Mouse (Mus musculus) gastrocnemius, postnatal 36 days (tissue): ENCODE results near the gene Jmjd8. TPM values are rescaled to one million over a fixed set of nuclear protein-coding genes. Genes with fewer than 3 reads are reported as not detected.

Experiments used
- DNase-seq, 2 experiments: peaks; one replicate each; pipeline ENCODE4 v3.0.0; 2022
- intact Hi-C: fragments of 180-260 bp; cut with DNase I; formaldehyde crosslinking; loops from one replicate; pipeline ENCODE4 v1.15.1; 2025
- microRNA-seq, 2 experiments: library from miRNA; unstranded; fragments of <30 nt; microRNA quantifications; one replicate each; pipeline ENCODE4 v1.2.0; 2021
- total RNA-seq, 2 experiments: library from RNA; stranded (reverse); gene quantifications; 2 replicates each; pipeline ENCODE4 v1.2.3; 2021

Jmjd8 gene
- total RNA-seq, 2 experiments from 2014 or later: 13.4 to 13.6 TPM

GRCm38 (mm10) chr17:25874721-25875170 lies 46.1 kb downstream of the Jmjd8 start, which contains the start of gene Mettl26:
Mettl26 (plus strand) TSS chr17:25875074.
- intact Hi-C loops: loop anchor here (2.0 kb wide), 1 partner anchor 42 kb away; the partner anchor contains the start of gene Stub1

GRCm38 (mm10) chr17:25875171-25876136 lies 46.8 kb downstream of the Jmjd8 start:
- intact Hi-C loops: loop anchor here (2.0 kb wide), 1 partner anchor 43 kb away; the partner anchor contains the start of gene Stub1
- DNase-seq: peak; percentile 81 to 84

More at GRCm38 (mm10) chr17:25874721-25875170, 46.1 kb downstream of the Jmjd8 start, which contains the start of gene Mettl26:
- DNase-seq: peak; percentile 89 to 96

- DNase-seq: no peak
- intact Hi-C loops: no loop called here
Measured at GRCm38 (mm10) chr17:25876347-25876915, 47.8 kb downstream of the Jmjd8 start.

GRCm38 (mm10) chr17:25877025-25877424 lies 48.4 kb downstream of the Jmjd8 start:
- intact Hi-C loops: no loop called here

GRCm38 (mm10) chr17:25877741-25878610 lies 49.3 kb downstream of the Jmjd8 start:
- DNase-seq: no peak
- intact Hi-C loops: no loop called here

More at GRCm38 (mm10) chr17:25877025-25877424, 48.4 kb downstream of the Jmjd8 start:
- DNase-seq: no peak

GRCm38 (mm10) chr17:25878611-25879180 lies 50.0 kb downstream of the Jmjd8 start:
- intact Hi-C loops: no loop called here
- no peak for DNase-seq

- DNase-seq: no peak
- intact Hi-C loops: no loop called here
Measured at GRCm38 (mm10) chr17:25879261-25879660, 50.6 kb downstream of the Jmjd8 start.

- no peak for DNase-seq
- intact Hi-C loops: no loop called here
Measured at GRCm38 (mm10) chr17:25879750-25880149, 51.1 kb downstream of the Jmjd8 start.

- no peak for DNase-seq
- intact Hi-C loops: no loop called here
Measured at GRCm38 (mm10) chr17:25880196-25880910, 51.7 kb downstream of the Jmjd8 start, which contains the start of gene Wfikkn1. Wfikkn1 (minus strand) TSS chr17:25880858.

GRCm38 (mm10) chr17:25880913-25881641 lies 52.4 kb downstream of the Jmjd8 start:
- intact Hi-C loops: no loop called here
- DNase-seq: no peak

Small RNA genes within 50 kb of the gene (microRNA-seq; reads per million reads assigned to microRNA genes)
- gene Mir3082 (0 reads per million in 2 experiments), gene Mir6966 (0 reads per million in 2 experiments)

Other genes with a start within 250 kb of the Jmjd8 start
- gene Lmf1, start 249.8 kb upstream of the Jmjd8 start, total RNA-seq: 10 to 100 TPM; 13.1 to 13.9 TPM
- not detected for gene Gng13, start 111.7 kb upstream of the Jmjd8 start, total RNA-seq
- gene Chtf18, start 101.4 kb upstream of the Jmjd8 start, total RNA-seq: under 1 TPM; 0.41 to 0.49 TPM
- 1 to 10 TPM; 2.5 to 3.1 TPM for gene Rpusd1, start 101.2 kb upstream of the Jmjd8 start, total RNA-seq
- gene Mslnl, start 92.8 kb upstream of the Jmjd8 start, total RNA-seq: not detected
- under 1 TPM in 1 of 2 experiments, not detected in 1; 0.44 TPM for gene Msln, start 74.5 kb upstream of the Jmjd8 start, total RNA-seq
- gene Narfl, start 55.1 kb upstream of the Jmjd8 start, total RNA-seq: 10 to 100 TPM; 26.0 to 30.5 TPM
- 10 to 100 TPM in 1 of 2 experiments, 1 to 10 TPM in 1; 8.7 to 10.1 TPM for gene Haghl, start 43.2 kb upstream of the Jmjd8 start, total RNA-seq
- not detected for gene Ccdc78, start 42.3 kb upstream of the Jmjd8 start, total RNA-seq
- 10 to 100 TPM; 34.8 to 38.9 TPM for gene Fam173a, start 36.0 kb upstream of the Jmjd8 start, total RNA-seq
- not detected for gene AC134908.4, start 33.2 kb upstream of the Jmjd8 start, total RNA-seq
- gene Metrn, start 31.7 kb upstream of the Jmjd8 start, total RNA-seq: 10 to 100 TPM; 48.4 to 50.8 TPM
- 1 to 10 TPM; 1.2 to 1.5 TPM for gene Fbxl16, start 19.8 kb upstream of the Jmjd8 start, total RNA-seq
- gene Wdr24, start 5.2 kb upstream of the Jmjd8 start, total RNA-seq: 1 to 10 TPM; 8.9 to 9.3 TPM
- gene Stub1, start 4.5 kb downstream of the Jmjd8 start, total RNA-seq: 10 to 100 TPM; 85.4 to 86.0 TPM
- gene Rhbdl1, start 8.4 kb downstream of the Jmjd8 start, total RNA-seq: 10 to 100 TPM; 23.2 to 27.7 TPM
- 10 to 100 TPM; 18.6 to 19.2 TPM for gene Gm20683, start 12.9 kb downstream of the Jmjd8 start, total RNA-seq
- gene Rhot2, start 16.0 kb downstream of the Jmjd8 start, total RNA-seq: 10 to 100 TPM; 63.4 to 68.4 TPM
- 1 to 10 TPM in 1 of 2 experiments, under 1 TPM in 1; 0.39 to 1.6 TPM for gene Wdr90, start 32.6 kb downstream of the Jmjd8 start, total RNA-seq
- 100 to 1,000 TPM in 1 of 2 experiments, 10 to 100 TPM in 1; 87.2 to 102 TPM for gene Mcrip2, start 39.9 kb downstream of the Jmjd8 start, total RNA-seq
- gene Mettl26, start 46.2 kb downstream of the Jmjd8 start, total RNA-seq: 10 to 100 TPM; 28.9 to 32.2 TPM
- under 1 TPM; 0.59 to 0.69 TPM for gene Wfikkn1, start 52.0 kb downstream of the Jmjd8 start, total RNA-seq
- gene Rab40c, start 90.9 kb downstream of the Jmjd8 start, total RNA-seq: 10 to 100 TPM in 1 of 2 experiments, 1 to 10 TPM in 1; 8.5 to 10.8 TPM
- gene Pigq, start 116.1 kb downstream of the Jmjd8 start, total RNA-seq: 10 to 100 TPM; 24.1 to 27.4 TPM
- not detected for gene Nhlrc4, start 116.1 kb downstream of the Jmjd8 start, total RNA-seq
- gene A930017K11Rik, start 123.7 kb downstream of the Jmjd8 start, total RNA-seq: not detected
- gene Capn15, start 156.9 kb downstream of the Jmjd8 start, total RNA-seq: 1 to 10 TPM; 5.4 to 6.5 TPM
- 10 to 100 TPM; 57.9 to 61.5 TPM for gene Rab11fip3, start 240.7 kb downstream of the Jmjd8 start, total RNA-seq